Mouse (Mus musculus) gastrocnemius, adult 8-10 months (tissue): ENCODE data around the gene Kmt2e. TPM values are rescaled to one million over a fixed set of nuclear protein-coding genes. Genes with fewer than 3 reads are reported as not detected.
"Not testable (repeated sequence)": the region's sequence is repeated elsewhere in the genome, so short reads cannot be mapped to it uniquely, and the experiment has no call there.

Source experiments
- DNase-seq, 2 experiments: peaks; one replicate each; pipeline ENCODE4 v3.0.0; 2022; ENCODE audit warnings: low spot score in 2 of 2
- total RNA-seq, 4 experiments: library from RNA; stranded (reverse); gene quantifications; 2 replicates each; pipeline ENCODE4 v1.2.4; 2022

Kmt2e gene
- total RNA-seq, 4 experiments from 2014 or later = 23.9 to 33.7 (median 28.2) TPM

GRCm38 (mm10) chr5:23431948-23432707 lies 2.1 kb upstream of the Kmt2e start:
- no peak for DNase-seq

- peak; percentile 98 to 99 for DNase-seq
These were observed 1.3 kb upstream of the Kmt2e start for GRCm38 (mm10) chr5:23432708-23433645.

GRCm38 (mm10) chr5:23434598-23435481 lies 599 bp downstream of the Kmt2e start:
- DNase-seq = peak; percentile 29 to 36

GRCm38 (mm10) chr5:23435482-23436125 lies 1.4 kb downstream of the Kmt2e start:
- no peak for DNase-seq

GRCm38 (mm10) chr5:23436735-23437134 lies 2.5 kb downstream of the Kmt2e start:
- no peak for DNase-seq

- no peak for DNase-seq
These were observed 5.6 kb downstream of the Kmt2e start for GRCm38 (mm10) chr5:23439857-23440256.

GRCm38 (mm10) chr5:23440572-23440971 lies 6.3 kb downstream of the Kmt2e start:
- no peak for DNase-seq

GRCm38 (mm10) chr5:23441916-23442315 lies 7.7 kb downstream of the Kmt2e start:
- no peak for DNase-seq

- no peak for DNase-seq
These were observed 10.2 kb downstream of the Kmt2e start for GRCm38 (mm10) chr5:23444411-23444810.

GRCm38 (mm10) chr5:23453561-23453960 lies 19.3 kb downstream of the Kmt2e start:
- DNase-seq = not testable (repeated sequence)

- no peak for DNase-seq
These were observed 27.4 kb downstream of the Kmt2e start for GRCm38 (mm10) chr5:23461688-23462087.

- DNase-seq = no peak
These were observed 30.0 kb downstream of the Kmt2e start for GRCm38 (mm10) chr5:23464247-23464646.

GRCm38 (mm10) chr5:23464743-23465142 lies 30.5 kb downstream of the Kmt2e start:
- DNase-seq = no peak

- DNase-seq = no peak
These were observed 32.3 kb downstream of the Kmt2e start for GRCm38 (mm10) chr5:23466546-23466945.

- DNase-seq = no peak
These were observed 39.0 kb downstream of the Kmt2e start for GRCm38 (mm10) chr5:23473098-23473873.

- DNase-seq = no peak
These were observed 49.6 kb downstream of the Kmt2e start for GRCm38 (mm10) chr5:23483811-23484210.

- no peak for DNase-seq
These were observed 55.0 kb downstream of the Kmt2e start for GRCm38 (mm10) chr5:23489231-23489630.

GRCm38 (mm10) chr5:23490797-23491196 lies 56.6 kb downstream of the Kmt2e start:
- DNase-seq = no peak

- DNase-seq = no peak
These were observed 62.2 kb downstream of the Kmt2e start for GRCm38 (mm10) chr5:23496396-23496795.

GRCm38 (mm10) chr5:23496933-23497332 lies 62.7 kb downstream of the Kmt2e start:
- no peak for DNase-seq
